Mouse (Mus musculus): ENCODE results near the gene Fam214b. TPM values are rescaled to one million over a fixed set of nuclear protein-coding genes. Genes with fewer than 3 reads are reported as not detected.

Gene Fam214b
- 56.0 and 64.9 TPM in 2 replicates for polyA plus RNA-seq (2012; ENCODE audit: low replicate concordance)

DNA sequence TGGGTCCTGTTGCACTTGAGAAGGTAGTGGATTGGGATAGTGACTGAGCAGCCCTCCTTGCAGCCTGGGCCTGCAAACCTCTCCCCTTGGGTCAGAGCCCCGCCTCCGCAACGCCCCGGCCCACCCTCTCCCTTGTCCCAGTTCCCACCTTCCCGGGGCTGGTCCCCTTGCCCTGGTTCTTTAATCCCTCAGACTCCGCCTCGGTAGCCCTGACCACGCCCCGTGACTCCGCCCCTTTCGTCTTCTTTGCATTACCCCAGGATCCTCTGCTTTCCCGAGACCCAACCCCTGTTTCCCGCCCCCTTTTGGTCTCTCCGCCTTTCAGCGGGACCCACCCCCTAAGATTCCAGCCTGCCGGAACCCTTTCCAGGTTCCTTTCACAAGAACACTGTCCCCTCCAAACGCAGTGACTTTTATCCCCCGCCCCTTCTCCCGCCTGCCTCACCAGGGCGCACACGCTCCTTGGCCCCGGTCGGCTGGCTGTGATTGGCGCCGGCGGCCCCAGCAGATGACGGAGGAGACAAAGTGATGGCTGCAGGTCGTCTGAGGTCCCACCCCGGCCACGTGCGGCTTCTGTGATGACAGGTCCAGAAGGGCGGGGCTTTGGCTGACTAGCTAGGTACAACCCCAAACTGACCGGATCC lies at the start of gene Fam214b:
Gene Fam214b (minus strand): TSS at position 562 of the 644 bp plus-strand sequence.

DNA sequence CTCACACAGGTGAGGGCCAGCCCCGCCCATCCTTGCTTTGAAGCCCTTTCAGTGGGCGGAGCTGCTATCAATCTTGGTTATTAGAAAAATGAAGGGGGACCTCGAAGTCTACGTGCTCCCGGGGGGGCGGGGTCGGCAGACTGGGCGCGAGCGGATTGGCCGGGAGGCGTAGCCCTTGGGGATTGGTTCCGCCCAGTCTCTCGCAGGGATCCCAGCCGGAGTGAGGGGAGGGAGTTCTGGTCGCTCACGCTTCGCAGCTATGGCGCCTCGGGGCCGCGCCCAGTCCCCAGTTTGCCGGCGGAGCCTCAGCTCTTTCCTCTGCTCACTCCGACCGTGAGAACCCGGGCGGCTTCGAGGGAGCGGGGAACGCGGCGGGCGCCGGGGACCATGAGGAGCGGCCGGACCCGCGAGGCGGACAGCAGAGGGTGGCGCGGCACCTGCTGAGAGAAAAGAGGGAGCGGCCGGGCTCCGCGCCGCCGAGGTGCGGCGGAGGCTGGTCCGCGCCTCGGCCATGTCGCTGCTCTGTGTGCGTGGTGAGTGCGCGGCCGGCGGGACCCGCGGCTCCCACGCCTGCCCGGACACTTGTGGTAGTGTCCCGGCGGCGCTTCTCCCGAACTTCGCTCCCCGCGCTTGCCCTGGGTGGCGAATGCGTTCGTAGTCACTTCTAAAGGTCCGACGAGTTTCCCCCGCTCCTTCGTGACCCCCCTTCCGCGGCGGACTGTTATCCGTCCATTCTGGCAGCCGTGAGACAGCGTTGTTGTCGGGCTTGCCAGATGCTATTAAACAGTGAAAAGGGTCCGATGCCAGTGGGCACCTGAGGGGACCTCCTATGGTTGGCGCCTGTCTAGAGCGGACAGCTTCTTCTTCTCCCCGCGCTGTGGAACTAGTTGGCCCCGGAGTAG lies 13.0 kb upstream of the Fam214b start, which contains the start of gene Unc13b:
Gene Unc13b (plus strand): TSS at position 201 of the 902 bp plus-strand sequence.

DNA sequence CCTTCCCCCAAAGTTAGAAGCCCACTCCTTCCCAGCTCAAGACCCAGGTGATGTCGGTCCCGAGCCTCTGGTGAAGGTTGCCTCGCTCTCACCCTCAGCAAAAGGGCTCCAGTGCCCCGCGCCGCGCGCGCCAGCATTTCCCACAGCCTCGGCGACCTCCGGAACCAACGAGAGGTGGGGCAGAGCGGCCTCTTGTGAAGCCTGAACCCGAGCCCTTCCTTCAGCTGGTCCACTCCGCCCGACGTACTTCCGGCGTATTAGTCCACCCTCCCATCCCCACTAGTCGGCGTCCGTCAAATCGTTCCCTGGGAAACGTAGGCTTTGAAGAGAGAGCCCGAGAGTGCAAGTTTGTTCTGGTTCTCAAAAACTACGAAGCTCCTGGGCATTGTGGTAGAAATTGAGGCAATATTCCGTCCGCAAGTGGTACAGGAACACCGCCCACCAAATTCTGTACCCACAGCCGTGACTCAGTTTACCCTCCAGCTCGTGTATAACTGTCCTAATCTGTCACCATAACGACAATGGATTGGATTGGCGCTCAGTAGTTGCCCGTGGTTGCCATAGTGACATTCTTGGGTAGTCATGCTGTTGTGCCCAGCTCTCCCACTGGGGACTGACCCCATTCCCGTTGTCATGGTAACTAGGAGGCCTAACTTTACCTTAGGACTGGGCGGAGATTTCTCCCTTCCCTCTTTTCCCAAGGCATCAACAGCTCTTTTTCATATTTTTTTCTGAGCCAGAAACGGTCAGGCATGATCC lies 14.6 kb downstream of the Fam214b start, which contains the start of gene Stoml2:
Gene Stoml2 (minus strand): TSS at position 474 of the 759 bp plus-strand sequence.

DNA sequence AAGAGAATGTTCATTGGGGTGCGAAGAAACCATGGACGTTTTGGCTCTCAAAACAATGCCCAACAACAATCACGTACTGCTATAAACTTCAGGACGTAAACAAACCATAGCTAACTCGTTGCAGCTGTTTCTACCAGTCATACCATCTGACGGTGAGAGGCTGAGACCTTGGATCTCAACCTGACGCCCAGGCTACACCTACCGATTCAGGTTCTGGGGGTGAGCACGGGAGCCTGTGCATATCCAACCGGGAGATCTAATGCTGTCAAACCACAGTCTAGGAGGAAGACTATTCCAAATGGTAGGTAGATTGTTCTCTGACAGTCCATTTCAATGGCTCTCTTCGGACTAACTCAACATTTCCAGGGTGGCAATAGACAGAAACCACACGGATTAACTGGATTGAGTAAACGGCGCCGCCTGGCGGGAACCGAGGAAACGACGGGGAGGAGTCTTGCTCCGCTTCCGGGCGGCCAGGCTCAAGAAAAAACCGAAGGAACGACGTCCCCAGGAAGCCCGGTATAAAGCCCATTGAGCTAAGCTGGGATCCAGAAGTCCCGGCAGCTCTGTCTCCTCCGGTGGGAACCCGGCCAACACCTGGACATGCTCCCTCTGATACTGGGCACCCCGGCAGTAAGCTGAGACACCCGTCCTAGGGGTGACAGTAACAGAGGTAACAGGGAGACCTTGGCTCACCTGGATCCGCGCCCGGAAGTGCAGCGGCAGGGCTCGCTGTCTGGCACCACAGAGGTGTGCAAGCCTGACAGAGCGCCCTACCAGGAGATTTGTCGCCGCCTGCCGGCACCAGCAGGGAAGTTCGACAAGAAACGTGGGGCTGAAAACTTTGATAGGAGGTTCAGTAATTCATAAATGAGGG lies 20.7 kb downstream of the Fam214b start, which contains the start of gene Pigo:
Gene Pigo (minus strand): TSS at position 736 of the 877 bp plus-strand sequence.

DNA sequence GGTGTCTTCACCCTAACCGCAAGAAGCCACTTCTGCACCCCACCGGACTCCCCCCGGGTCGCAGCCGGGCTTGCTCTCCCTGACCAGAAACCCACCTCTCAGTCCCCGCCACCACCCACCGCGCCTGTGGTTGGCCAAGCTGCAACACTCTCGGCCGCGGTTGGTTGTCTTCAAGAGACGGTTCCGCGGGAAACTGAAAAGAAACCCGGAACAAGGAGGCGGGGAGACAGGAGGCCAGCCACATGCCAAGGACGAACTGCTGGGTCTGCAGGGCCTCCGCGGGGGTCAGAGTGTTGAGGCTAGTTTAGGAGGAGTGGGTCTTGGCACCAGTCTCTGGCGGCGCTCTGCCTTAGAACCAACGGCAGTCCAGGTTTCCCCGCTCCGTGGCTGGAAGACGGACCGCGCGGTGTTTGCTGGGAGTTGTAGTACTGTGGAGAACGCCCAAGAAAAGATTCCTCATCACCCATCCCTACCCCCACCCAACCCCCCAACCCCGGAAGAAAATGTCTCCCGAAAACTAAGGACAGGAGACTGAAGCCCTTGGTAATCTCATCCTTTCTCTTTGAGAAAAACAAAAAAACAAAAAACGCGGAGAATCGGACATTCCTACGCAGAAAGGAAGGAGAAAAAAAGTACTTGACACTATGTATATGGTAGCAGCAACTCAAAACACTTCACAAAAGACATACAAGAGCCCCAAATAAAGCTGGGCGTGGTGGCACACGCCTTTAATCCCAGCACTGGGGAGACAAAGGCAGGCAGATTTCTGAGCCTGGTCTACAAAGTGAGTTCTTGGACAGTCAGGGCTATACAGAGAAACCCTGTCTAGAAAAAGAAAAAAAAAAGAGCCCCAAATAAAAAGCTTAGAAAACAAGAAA lies 35.6 kb downstream of the Fam214b start, which contains the start of gene Fancg:
Gene Fancg (minus strand): TSS at position 346 of the 878 bp plus-strand sequence.

DNA sequence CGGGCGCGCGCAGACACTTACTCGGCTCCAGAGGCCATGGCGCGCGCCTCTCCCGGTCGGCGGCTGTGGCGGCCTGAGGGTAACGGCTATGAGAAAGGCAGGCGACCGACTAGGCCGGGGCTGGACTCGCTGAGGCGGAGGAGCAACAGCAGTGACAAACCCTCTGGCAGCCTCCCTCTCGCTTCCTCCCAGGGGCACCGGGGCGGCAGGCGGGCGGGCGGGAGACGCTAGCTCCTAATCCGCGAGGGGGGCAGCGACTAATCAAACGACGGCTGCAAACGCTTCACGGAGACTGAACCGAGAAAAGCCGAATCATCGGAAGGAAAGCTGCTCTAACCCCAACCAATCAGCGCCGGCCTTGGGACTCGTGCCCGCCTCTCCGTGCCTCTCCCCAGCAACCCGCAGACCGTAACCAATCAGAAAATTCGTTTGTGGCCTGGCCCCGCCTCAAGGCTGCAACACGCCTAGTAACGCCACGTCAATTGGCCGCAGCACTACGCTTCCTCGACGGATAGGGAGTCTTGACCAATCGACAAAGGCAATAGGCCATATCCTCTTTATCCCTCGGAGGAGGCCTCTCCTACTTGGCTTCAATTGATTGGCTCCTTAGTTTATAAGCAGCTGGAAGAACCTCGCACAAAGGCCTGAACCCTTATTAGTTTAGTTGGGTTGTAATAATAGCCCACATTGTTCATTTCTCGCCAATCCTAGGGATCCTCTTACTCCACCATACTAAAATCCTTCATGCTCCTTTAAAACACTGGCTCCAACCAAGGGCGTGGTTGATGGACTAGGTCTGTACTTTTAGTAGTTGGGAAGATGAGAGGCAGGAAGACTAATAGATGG lies 45.7 kb downstream of the Fam214b start, which contains the start of gene Vcp:
Gene Vcp (minus strand): TSS at position 367 of the 846 bp plus-strand sequence.

Other genes starting within 250 kb of the Fam214b start
- not detected in 2 replicates for gene Fam205a1, start 192.3 kb downstream of the Fam214b start, polyA plus RNA-seq (2012; ENCODE audit: low replicate concordance)
- not detected in 2 replicates for gene Gm12394, start 189.4 kb downstream of the Fam214b start, polyA plus RNA-seq (2012; ENCODE audit: low replicate concordance)
- gene Fam205c, start 172.0 kb downstream of the Fam214b start, polyA plus RNA-seq (2012; ENCODE audit: low replicate concordance), result not detected in 2 replicates
- gene Phf24, start 129.6 kb downstream of the Fam214b start, polyA plus RNA-seq (2012; ENCODE audit: low replicate concordance), result 0.22 and 0.40 TPM in 2 replicates
- 20.2 and 20.9 TPM in 2 replicates for gene Dnajb5, start 96.4 kb downstream of the Fam214b start, polyA plus RNA-seq (2012; ENCODE audit: low replicate concordance)
- gene 1700022I11Rik, start 76.6 kb downstream of the Fam214b start, polyA plus RNA-seq (2012; ENCODE audit: low replicate concordance), result not detected in 2 replicates
- 107 and 248 TPM in 2 replicates for gene Vcp, start 45.7 kb downstream of the Fam214b start, polyA plus RNA-seq (2012; ENCODE audit: low replicate concordance)
- gene Fancg, start 35.7 kb downstream of the Fam214b start, polyA plus RNA-seq (2012; ENCODE audit: low replicate concordance), result 3.3 and 9.9 TPM in 2 replicates
- 20.3 and 26.7 TPM in 2 replicates for gene Pigo, start 20.4 kb downstream of the Fam214b start, polyA plus RNA-seq (2012; ENCODE audit: low replicate concordance)
- gene Stoml2, start 14.5 kb downstream of the Fam214b start, polyA plus RNA-seq (2012; ENCODE audit: low replicate concordance), result 47.0 and 65.0 TPM in 2 replicates
- 0.09 and 0.74 TPM in 2 replicates for gene Unc13b, start 12.7 kb upstream of the Fam214b start, polyA plus RNA-seq (2012; ENCODE audit: low replicate concordance)
- gene Atp8b5, start 220.9 kb upstream of the Fam214b start, polyA plus RNA-seq (2012; ENCODE audit: low replicate concordance), result not detected in 2 replicates

Measured in hematopoietic multipotent progenitor cell, adult 10-12 weeks (in vitro differentiated cells).